Mouse (Mus musculus): Measurements from ENCODE around the gene Limch1. TPM values are rescaled to one million over a fixed set of nuclear protein-coding genes. Genes with fewer than 3 reads are reported as not detected.

The Limch1 gene
- polyA plus RNA-seq, 1 experiment from 2014 or later, result 33.2 TPM

DNA sequence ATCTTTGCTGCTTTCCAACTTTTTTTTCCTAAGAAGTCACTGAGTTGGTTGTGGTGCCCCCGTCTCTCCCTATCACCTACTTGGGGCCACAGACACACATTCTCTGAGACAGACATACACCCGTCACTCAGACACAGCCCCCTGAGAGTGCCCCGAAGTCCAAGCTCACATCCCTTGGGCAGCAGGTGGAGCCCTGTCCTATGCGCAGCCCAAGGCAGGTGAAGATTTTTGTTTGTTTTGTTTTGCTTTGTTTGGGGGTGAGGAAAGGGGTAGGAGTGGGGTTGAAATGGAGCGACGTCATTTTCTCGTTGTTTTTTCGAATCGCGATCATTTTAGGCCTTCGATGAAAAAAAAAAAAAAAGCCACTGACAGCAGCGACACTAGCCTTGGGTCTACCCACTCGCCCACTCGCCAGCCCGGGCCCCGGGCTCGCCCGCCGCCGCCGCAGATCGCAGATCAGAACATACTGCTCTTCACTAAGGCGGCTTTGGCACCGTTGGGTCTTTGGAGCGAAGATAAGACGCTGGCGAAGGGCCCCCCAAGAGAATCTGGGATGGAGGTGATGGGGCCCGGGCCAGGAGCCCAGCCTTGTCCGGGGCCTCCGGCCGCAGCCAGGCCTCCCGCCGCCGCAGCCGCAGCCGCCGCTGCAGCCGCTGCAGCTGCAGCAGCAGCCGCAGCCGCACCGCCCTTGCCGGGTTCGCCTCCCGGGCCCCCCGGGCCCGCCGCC, 350.2 kb downstream of the Limch1 start:
- Histone ChIP-seq H3K9me3 (replicated peaks) (no peaks in the 10 kb centered on the region), H3K36me3 (no peaks in the 10 kb centered on the region), H3K4me1 (peaks cover 17% of the 10 kb centered on the region), H3K27me3 (ENCODE audit: low read depth, poor library complexity, severe bottlenecking) (peaks cover 100% of the 10 kb centered on the region), H3K27ac (replicated peaks) (no peak overlapping the region), H3K4me3 (peak overlapping the region; percentile 51)
- DNase-seq (ENCODE audit: low spot score), result peak; percentile 71
- under 1% methylated on average over 47 of the region's 47 CpGs for WGBS

GRCm38 (mm10) chr5:67096378-67096771, 350.7 kb downstream of the Limch1 start:
- H3K36me3 ChIP-seq, result no peaks in the 10 kb centered on the region
- peak overlapping the region; percentile 51 for H3K4me3 ChIP-seq
- peak; percentile 71 for DNase-seq (ENCODE audit: low spot score)
- peaks cover 100% of the 10 kb centered on the region for H3K27me3 ChIP-seq (ENCODE audit: low read depth, poor library complexity, severe bottlenecking)
- no peak overlapping the region for H3K27ac ChIP-seq (replicated peaks)
- H3K4me1 ChIP-seq, result peaks cover 17% of the 10 kb centered on the region
- no peaks in the 10 kb centered on the region for H3K9me3 ChIP-seq (replicated peaks)
- under 1% methylated on average over 28 of the region's 28 CpGs for WGBS

GRCm38 (mm10) chr5:67097106-67098050, 351.8 kb downstream of the Limch1 start:
- Histone ChIP-seq H3K4me1 (peaks cover 26% of the 10 kb centered on the region), H3K27ac (replicated peaks) (no peak overlapping the region), H3K4me3 (no peak overlapping the region), H3K36me3 (no peaks in the 10 kb centered on the region), H3K9me3 (replicated peaks) (no peaks in the 10 kb centered on the region), H3K27me3 (ENCODE audit: low read depth, poor library complexity, severe bottlenecking) (peaks cover 100% of the 10 kb centered on the region)
- peak; percentile 59 for DNase-seq (ENCODE audit: low spot score)
- under 1% methylated on average over 41 of the region's 41 CpGs for WGBS

DNA sequence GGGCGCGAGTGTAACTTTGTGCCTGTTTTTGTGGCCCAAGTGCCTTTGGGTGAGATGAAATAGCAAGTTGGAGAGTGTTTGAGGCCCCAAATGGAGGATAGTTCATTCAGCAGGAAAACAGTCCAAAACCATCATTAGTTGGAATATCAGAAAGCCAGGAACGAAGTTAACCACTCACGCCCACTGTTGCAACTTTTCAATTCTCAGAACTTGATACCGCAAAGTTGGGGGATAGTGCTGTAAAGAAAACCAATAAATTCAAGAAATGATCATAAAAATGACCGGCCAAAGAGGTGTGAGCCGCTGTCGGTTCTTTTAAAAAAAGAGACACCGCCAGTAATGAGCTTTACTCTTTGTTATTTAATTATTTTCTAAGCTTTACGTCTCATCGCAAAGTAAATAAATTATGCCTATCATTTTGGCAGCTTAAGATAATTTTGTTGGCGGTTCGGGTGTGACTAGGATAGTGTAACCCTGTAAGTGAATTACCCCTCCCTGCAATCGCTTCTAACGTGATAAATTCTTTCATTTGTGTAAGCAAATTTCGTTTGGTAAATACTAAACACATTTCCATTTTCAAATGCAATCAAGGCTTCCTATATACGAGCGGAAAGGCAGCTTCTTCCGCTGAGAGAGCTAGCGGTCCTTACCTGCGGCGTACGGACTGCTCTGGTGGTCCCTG, 352.6 kb downstream of the Limch1 start:
- Histone ChIP-seq H3K9me3 (replicated peaks) (no peaks in the 10 kb centered on the region), H3K36me3 (no peaks in the 10 kb centered on the region), H3K4me3 (no peak overlapping the region), H3K4me1 (peaks cover 34% of the 10 kb centered on the region), H3K27ac (replicated peaks) (no peak overlapping the region), H3K27me3 (ENCODE audit: low read depth, poor library complexity, severe bottlenecking) (peaks cover 100% of the 10 kb centered on the region)
- under 1% methylated on average over 23 of the region's 23 CpGs for WGBS
- no peak for DNase-seq (ENCODE audit: low spot score)

DNA sequence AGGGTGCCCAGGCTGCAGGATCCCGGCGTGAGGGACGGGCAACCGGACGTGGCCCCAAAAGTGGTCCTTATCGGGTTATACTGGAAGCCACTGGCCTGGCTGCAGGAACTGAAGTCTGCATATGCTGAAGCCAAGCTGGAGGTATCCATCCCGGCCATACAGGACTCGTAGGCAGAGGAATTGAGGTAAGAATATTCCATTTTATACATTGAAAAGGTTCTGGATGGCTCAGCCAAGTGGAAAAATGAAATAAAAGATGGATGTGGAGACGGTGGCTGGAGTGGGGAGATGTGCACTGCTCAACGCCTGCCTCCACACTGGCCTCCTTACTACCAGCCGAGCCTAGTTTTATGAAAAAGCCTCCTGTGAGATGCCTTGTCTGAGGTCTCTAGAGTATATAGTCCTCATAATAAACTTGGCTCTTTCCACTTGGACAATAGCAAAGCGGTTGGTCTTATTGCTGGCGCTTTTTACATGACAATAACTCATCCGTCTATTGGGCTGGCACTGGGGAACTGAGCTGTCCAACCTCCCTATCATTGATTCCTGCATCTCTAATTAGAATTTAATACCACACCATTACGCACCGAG, 353.2 kb downstream of the Limch1 start, which contains the start of gene Phox2b:
TSS of gene Phox2b (minus strand) at position 569 of the 591 bp plus-strand sequence.
- no peak within 1 kb of the TSS for H3K27ac ChIP-seq (replicated peaks)
- H3K36me3 ChIP-seq, result no peaks in the 10 kb centered on the region
- H3K9me3 ChIP-seq (replicated peaks), result no peaks in the 10 kb centered on the region
- DNase-seq (ENCODE audit: low spot score), result peak; percentile 65
- peaks cover 34% of the 10 kb centered on the region for H3K4me1 ChIP-seq
- under 1% methylated on average over 16 of the region's 16 CpGs for WGBS
- H3K27me3 ChIP-seq (ENCODE audit: low read depth, poor library complexity, severe bottlenecking), result peaks cover 100% of the 10 kb centered on the region
- H3K4me3 ChIP-seq, result no peak within 1 kb of the TSS

DNA sequence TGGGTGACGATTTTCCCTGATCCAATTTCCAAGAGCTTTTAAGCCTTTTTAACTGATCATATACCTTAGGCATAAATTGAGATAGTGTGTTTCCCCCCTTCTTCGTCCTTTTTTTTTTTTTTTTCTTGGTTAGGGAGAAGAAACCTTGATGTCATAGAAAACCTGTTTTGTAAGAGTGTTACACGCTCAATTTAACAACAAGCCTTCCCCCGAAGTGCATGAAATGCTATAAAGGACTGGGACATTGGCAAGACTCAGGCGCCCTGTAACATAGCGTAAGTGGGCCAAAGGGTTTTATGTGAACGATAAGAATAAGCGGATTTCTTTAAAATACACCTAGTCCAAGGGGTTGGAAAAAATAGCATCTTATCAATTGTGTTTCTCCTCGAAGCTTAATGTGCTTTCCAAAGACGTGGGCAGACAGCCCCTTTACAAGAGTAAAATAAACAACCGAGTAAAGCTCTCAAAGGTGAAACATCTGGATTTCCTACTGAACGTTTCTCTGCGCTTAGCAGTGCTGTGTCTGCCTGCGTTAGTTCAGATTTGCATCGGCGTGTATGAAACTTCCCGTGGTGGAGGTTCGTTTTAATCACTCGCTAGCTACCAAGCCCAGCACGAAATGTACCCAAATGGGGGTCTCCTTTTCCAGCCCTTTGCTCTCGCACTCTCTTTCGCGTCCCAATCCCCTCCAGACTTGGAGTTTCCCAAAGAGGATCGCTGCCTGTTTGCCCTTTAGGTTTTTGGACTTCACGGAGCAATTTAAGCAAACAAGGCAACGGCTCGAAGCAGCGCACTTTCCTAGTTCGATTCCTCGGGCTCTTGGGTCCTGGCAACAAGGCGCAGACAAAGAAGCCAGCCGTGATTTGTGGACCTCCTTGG, 354.0 kb downstream of the Limch1 start:
- Histone ChIP-seq H3K4me1 (peaks cover 34% of the 10 kb centered on the region), H3K9me3 (replicated peaks) (no peaks in the 10 kb centered on the region), H3K36me3 (no peaks in the 10 kb centered on the region), H3K27me3 (ENCODE audit: low read depth, poor library complexity, severe bottlenecking) (peaks cover 100% of the 10 kb centered on the region), H3K4me3 (no peak overlapping the region), H3K27ac (replicated peaks) (no peak overlapping the region)
- WGBS, result under 1% methylated on average over 32 of the region's 32 CpGs
- peak; percentile 58 for DNase-seq (ENCODE audit: low spot score)

DNA sequence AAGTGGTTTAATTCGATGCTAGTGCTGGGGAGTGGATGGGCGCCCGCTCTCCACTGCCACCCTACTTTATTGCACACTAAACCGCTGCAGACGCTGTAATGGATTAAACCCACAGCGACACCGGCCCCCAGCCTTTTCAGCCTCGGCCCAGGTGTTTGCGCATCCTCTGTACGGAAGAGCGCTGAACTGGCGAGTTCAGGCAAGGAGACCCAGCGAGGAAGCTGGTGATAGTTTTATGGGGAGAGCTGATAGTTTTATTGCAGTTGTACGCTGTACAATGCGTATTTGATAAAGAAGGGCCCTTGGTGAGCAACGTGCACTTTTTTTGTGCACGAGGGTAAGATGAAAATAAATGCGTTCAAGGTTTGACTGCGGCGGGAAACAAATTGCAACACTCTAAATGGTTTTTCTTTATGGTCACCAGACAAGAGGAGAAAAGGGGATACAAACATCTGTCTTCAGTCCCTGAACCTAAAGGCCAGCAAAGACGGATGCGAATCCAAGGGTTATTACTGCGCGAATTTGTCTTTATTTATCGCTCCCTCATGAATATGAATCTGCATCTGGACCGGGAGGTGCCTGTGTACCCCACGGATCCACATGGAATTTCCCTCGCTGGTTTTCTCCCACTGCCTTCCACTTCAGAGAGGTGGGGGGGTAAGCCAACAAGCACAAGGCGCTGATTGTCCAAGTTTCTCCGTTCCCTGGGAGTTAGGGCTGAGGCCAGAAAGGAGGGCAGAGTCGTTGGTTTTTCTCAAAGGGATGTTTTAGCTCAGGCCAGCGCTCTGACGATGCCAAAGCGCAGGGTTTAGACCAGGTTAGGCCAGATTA, 355.2 kb downstream of the Limch1 start:
- no peak overlapping the region for H3K27ac ChIP-seq (replicated peaks)
- DNase-seq (ENCODE audit: low spot score), result peak; percentile 49
- no peak overlapping the region for H3K4me3 ChIP-seq

DNA sequence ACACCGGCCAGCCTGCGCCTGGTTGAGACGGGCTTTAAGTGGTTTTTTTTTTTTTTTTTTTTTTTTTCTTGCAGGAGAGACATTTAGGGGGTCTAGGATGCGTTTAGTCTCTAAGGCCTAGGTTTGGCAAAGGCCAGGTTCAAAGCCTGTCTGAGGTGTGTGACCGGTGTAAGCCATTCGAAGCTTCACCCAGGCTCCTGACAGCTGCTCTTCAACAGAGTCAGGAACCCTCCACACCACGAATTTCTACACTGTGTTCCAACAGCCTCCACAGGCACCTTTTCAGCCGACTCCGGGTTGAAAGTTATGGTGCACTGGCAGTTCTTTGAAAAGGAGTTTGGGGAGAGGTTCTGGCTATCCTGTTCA, 355.8 kb downstream of the Limch1 start:
- no peak for DNase-seq (ENCODE audit: low spot score)
- Histone ChIP-seq H3K27ac (replicated peaks) (no peak overlapping the region; the same call in 1 of the 2 replicates), H3K4me1 (peaks cover 28% of the 10 kb centered on the region), H3K9me3 (replicated peaks) (no peaks in the 10 kb centered on the region), H3K36me3 (no peaks in the 10 kb centered on the region), H3K27me3 (ENCODE audit: low read depth, poor library complexity, severe bottlenecking) (peaks cover 100% of the 10 kb centered on the region), H3K4me3 (no peak overlapping the region)
- 2% methylated on average over 9 of the region's 9 CpGs for WGBS

More for the DNA sequence above, 355.2 kb downstream of the Limch1 start:
- Histone ChIP-seq H3K36me3 (no peaks in the 10 kb centered on the region), H3K4me1 (peaks cover 34% of the 10 kb centered on the region), H3K9me3 (replicated peaks) (no peaks in the 10 kb centered on the region), H3K27me3 (ENCODE audit: low read depth, poor library complexity, severe bottlenecking) (peaks cover 100% of the 10 kb centered on the region)
- WGBS, result 1% methylated on average over 34 of the region's 34 CpGs

GRCm38 (mm10) chr5:67101793-67102600, 356.4 kb downstream of the Limch1 start:
- peak; percentile 77 for DNase-seq (ENCODE audit: low spot score)
- peaks cover 100% of the 10 kb centered on the region for H3K27me3 ChIP-seq (ENCODE audit: low read depth, poor library complexity, severe bottlenecking)
- H3K4me1 ChIP-seq, result peaks cover 26% of the 10 kb centered on the region
- H3K27ac ChIP-seq (replicated peaks), result no peak overlapping the region; the same call in 1 of the 2 replicates
- 2% methylated on average over 28 of the region's 28 CpGs for WGBS
- H3K36me3 ChIP-seq, result no peaks in the 10 kb centered on the region
- no peaks in the 10 kb centered on the region for H3K9me3 ChIP-seq (replicated peaks)
- H3K4me3 ChIP-seq, result peak overlapping the region; percentile 20

- no peak for DNase-seq (ENCODE audit: low spot score)
- H3K4me3 ChIP-seq, result no peak overlapping the region
These were observed 357.4 kb downstream of the Limch1 start for GRCm38 (mm10) chr5:67103016-67103415.

More at GRCm38 (mm10) chr5:67103016-67103415, 357.4 kb downstream of the Limch1 start:
- Histone ChIP-seq H3K27ac (replicated peaks) (no peak overlapping the region), H3K36me3 (no peaks in the 10 kb centered on the region), H3K9me3 (replicated peaks) (no peaks in the 10 kb centered on the region), H3K27me3 (ENCODE audit: low read depth, poor library complexity, severe bottlenecking) (peaks cover 97% of the 10 kb centered on the region), H3K4me1 (peaks cover 23% of the 10 kb centered on the region)
- 12% methylated on average over 3 of the region's 3 CpGs for WGBS

All from midbrain, embryonic 10.5 days (tissue).